In the genomic region with DNA sequence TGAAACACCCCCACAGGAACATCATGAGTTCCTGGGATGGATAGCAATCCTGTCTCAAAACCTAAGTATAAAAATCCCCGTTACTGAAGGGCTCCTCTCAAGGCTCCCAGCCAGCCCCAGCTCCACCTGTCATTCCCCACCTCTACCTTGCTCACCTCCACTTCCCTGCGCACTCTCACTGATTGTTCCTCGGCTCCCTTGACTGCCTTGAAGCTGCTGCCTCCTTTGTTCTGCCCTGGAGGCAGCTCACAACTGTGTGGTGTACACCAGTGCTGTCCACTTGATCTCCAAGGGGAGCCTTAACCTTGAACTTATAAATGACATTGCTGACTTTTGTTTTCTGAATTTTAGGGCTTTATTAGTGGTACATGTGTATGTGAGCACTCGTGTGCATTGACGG, we compare ENCODE assay signal across 10 mouse cellular contexts. TPM values are rescaled to one million over a fixed set of nuclear protein-coding genes. Genes with fewer than 3 reads are reported as not detected.
DNase-seq lines count a peak whose midpoint lies in the region; ATAC-seq lines count a peak whose summit lies in the region.
"Had no signal": no experiment of that assay in that cellular context is flagged by ENCODE, and none has a peak within 500 bp of the region (broad histone marks: within the 10 kb centered on the region; RNA-seq: fewer than 3 reads in every experiment).

No protein-coding gene starts in this region.

- H3K4me2 ChIP-seq in hindbrain, embryonic 15.5 days, result peak overlapping the region; percentile 69
- peak overlapping the region; percentile 96 for H3K4me2 ChIP-seq in neural tube, embryonic 13.5 days

- ATAC-seq in hindbrain, embryonic 15.5 days (ENCODE audit: low FRiP score, low read depth), result no peak
- ATAC-seq in neural tube, embryonic 13.5 days (ENCODE audit: low read depth), result no peak

- H3K9ac ChIP-seq in hindbrain, embryonic 15.5 days, result no peak overlapping the region
- H3K9ac ChIP-seq in neural tube, embryonic 13.5 days, result peak overlapping the region; percentile 81

- H3K4me1 ChIP-seq in hindbrain, embryonic 15.5 days (replicated peaks), result peaks cover 19% of the 10 kb centered on the region
- peaks cover 23% of the 10 kb centered on the region for H3K4me1 ChIP-seq in neural tube, embryonic 13.5 days (replicated peaks)

- H3K27ac ChIP-seq in hindbrain, embryonic 15.5 days (replicated peaks), result no peak overlapping the region
- no peak overlapping the region for H3K27ac ChIP-seq in neural tube, embryonic 13.5 days (replicated peaks)
- H3K27ac ChIP-seq: macrophage had no signal

- H3K36me3 ChIP-seq in hindbrain, embryonic 15.5 days, result peaks cover 27% of the 10 kb centered on the region
- peaks cover 35% of the 10 kb centered on the region for H3K36me3 ChIP-seq in neural tube, embryonic 13.5 days

- H3K9me3 ChIP-seq in hindbrain, embryonic 15.5 days, result no peaks in the 10 kb centered on the region
- no peaks in the 10 kb centered on the region for H3K9me3 ChIP-seq in neural tube, embryonic 13.5 days

- intact Hi-C loops in heart, postnatal 14 days (cut with DNase I), result loop anchor here (5.0 kb wide), 1 partner anchor 39 kb away; a partner anchor contains a TSS

- H3K27me3 ChIP-seq in hindbrain, embryonic 15.5 days, result no peaks in the 10 kb centered on the region
- no peaks in the 10 kb centered on the region for H3K27me3 ChIP-seq in neural tube, embryonic 13.5 days

- DNase-seq in heart, adult 11 months, result peak; percentile 82
- no peak for DNase-seq in heart, postnatal 14 days
- peak; percentile 3 for DNase-seq in right cerebral cortex, postnatal 4 days
- DNase-seq in right cerebral cortex, postnatal 25 days, result no peak
- DNase-seq in natural killer cell, adult 2 months (ENCODE audit: low spot score in 2 of 2), result no peak
- no peak for DNase-seq in embryo, embryonic 9.5 days (ENCODE audit: extremely low spot score)

- WGBS in hindbrain, embryonic 15.5 days, result 77% methylated on average over 5 of the region's 5 CpGs
- 81% methylated on average over 5 of the region's 5 CpGs for WGBS in neural tube, embryonic 13.5 days

- H3K4me3 ChIP-seq in hindbrain, embryonic 15.5 days, result peak overlapping the region; percentile 70; the same call in 1 of the 2 replicates
- H3K4me3 ChIP-seq in neural tube, embryonic 13.5 days, result peak overlapping the region; percentile 66; the same call in 1 of the 2 replicates

RNA-seq across cellular contexts. Expression of a gene that starts 1.7 kb away (rescaled TPM):
- 100 to 1,000 TPM; 675 to 683 TPM for total RNA-seq in heart, postnatal 14 days (2021)
- polyA plus RNA-seq in hindbrain, embryonic 15.5 days (2015; fragmentation: Nextera tagmentation; extraction: Ambion mirVana), result 333 and 340 TPM in 2 replicates
- 354 and 397 TPM in 2 replicates for polyA plus RNA-seq in neural tube, embryonic 13.5 days (2015; fragmentation: Nextera tagmentation; extraction: Ambion mirVana)

RNA-seq across cellular contexts. Expression of a gene that starts 32.5 kb away (rescaled TPM):
- total RNA-seq in heart, postnatal 14 days (2021), result not detected
- polyA plus RNA-seq in hindbrain, embryonic 15.5 days (2015; fragmentation: Nextera tagmentation; extraction: Ambion mirVana), result 0.04 TPM in 1 of 2 replicates, not detected in the other
- 0.04 TPM in 1 of 2 replicates, not detected in the other for polyA plus RNA-seq in neural tube, embryonic 13.5 days (2015; fragmentation: Nextera tagmentation; extraction: Ambion mirVana)
- polyA plus RNA-seq: macrophage; spleen, adult 2 months had no signal

RNA-seq across cellular contexts. Expression of a gene that starts 39.6 kb away (rescaled TPM):
- total RNA-seq in heart, postnatal 14 days (2021), result 100 to 1,000 TPM; 184 to 210 TPM
- 1,382 and 1,396 TPM in 2 replicates for polyA plus RNA-seq in hindbrain, embryonic 15.5 days (2015; fragmentation: Nextera tagmentation; extraction: Ambion mirVana)
- polyA plus RNA-seq in neural tube, embryonic 13.5 days (2015; fragmentation: Nextera tagmentation; extraction: Ambion mirVana), result 1,063 and 1,130 TPM in 2 replicates

RNA-seq across cellular contexts. Expression of a gene that starts 39.9 kb away (rescaled TPM):
- 10 to 100 TPM; 13.9 to 18.2 TPM for total RNA-seq in heart, postnatal 14 days (2021)
- polyA plus RNA-seq in hindbrain, embryonic 15.5 days (2015; fragmentation: Nextera tagmentation; extraction: Ambion mirVana), result 58.1 and 60.9 TPM in 2 replicates
- polyA plus RNA-seq in neural tube, embryonic 13.5 days (2015; fragmentation: Nextera tagmentation; extraction: Ambion mirVana), result 54.3 and 54.4 TPM in 2 replicates

Comparison
In these comparisons a context has a peak if more than half of its experiments do, and no peak if none do; other contexts are left out.
1. DNase-seq: peak in heart, adult 11 months (single experiment) and right cerebral cortex, postnatal 4 days (single experiment); none in heart, postnatal 14 days (0 of 2), right cerebral cortex, postnatal 25 days (single experiment), natural killer cell, adult 2 months (0 of 2) and embryo, embryonic 9.5 days (single experiment).